Mouse (Mus musculus) adipose tissue, adult 10 weeks (tissue): Measurements from ENCODE around the gene Ankar. TPM values are rescaled to one million over a fixed set of nuclear protein-coding genes. Genes with fewer than 3 reads are reported as not detected.

ENCODE experiments used
- polyA plus RNA-seq: library from polyadenylated mRNA; stranded (reverse); fragments of 350-450 nt; fragmentation: Illumina TruSeq; extraction: RNeasy Lipid Tissue Mini Kit (QIAGEN cat#74804); gene quantifications from one replicate; pipeline ENCODE4 v1.2.3, GENCODE M21; 2014; ENCODE audit warnings: low read depth, low replicate concordance

The Ankar gene
- polyA plus RNA-seq = 1.2 TPM

DNA sequence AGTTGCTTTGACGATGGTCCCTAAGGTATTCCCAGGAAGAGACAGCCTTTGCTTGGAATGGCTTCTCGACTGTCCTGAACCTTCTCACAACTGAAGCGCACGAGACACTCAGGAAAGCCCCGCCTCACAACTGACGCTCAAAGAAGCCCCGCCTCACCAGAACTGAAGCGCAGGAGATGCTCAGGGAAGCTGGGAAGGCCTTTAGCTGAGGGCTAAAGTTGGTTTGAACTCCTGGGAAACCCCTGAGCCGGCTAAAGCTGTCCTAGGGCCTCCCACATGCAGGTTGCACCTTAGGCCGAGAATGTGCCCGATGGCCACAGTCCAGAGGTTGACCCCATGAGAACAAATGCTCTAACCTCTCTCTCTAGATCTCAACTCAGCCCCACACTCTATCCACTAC is at the start of gene Ankar:
TSS of gene Ankar (minus strand) at position 101 of the 400 bp plus-strand sequence.

DNA sequence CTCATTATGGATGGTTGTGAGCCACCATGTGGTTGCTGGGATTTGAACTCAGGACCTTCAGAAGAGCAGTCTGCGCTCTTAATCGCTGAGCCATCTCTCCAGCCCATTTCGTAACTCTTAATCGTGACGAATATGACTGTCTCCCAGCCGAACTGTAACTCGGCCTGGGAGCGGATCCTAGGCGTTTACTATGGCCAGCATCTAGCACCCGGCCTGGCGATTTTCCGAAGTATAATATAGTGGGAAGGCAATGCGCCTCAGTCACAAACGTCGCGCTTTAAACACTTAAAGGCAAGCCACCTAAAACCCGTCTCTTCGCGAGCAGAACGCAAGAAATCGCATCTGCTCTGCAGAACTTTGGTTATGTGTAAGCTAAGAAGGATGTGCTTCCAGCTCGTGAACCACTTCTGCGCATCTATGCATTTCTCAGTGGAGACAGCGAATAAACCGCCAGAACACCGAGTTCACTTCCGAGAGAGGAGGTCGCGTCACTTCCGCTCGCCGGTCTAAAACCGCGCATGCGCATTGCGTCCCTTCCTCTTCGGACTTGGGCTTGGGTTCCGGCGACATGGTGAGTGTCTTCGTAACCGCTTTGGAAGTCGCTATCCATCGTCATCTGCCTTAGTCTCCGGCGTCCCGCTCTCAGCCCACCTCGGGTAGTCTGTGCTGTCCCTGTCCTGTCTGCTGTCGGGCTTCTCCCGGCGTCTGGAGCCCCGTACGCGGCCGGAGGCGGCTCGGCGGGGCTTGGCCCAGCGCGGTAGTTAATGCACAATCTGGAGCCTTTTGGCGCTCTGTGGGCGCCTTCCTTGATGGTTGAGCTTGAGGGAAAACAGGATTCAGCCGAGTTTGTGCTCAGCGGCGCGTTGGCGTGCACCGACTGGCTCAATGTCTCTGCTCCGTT is 10.6 kb upstream of the Ankar start, which contains the start of gene Rpl37a:
TSS of gene Rpl37a (plus strand) at position 538 of the 901 bp plus-strand sequence.

Other genes starting within 250 kb of the Ankar start
- 0.19 TPM for gene March4, start 163.6 kb downstream of the Ankar start, polyA plus RNA-seq
- 17.1 TPM for gene Smarcal1, start 117.3 kb downstream of the Ankar start, polyA plus RNA-seq
- 1,203 TPM for gene Rpl37a, start 10.7 kb upstream of the Ankar start, polyA plus RNA-seq
- gene Igfbp2, start 123.9 kb upstream of the Ankar start, polyA plus RNA-seq = 28.1 TPM
- gene Igfbp5, start 174.3 kb upstream of the Ankar start, polyA plus RNA-seq = 91.3 TPM